Mouse (Mus musculus) testis, postnatal 14 days (tissue): ENCODE data around the gene Vmn1r170.
"Not testable (repeated sequence)": the region's sequence is repeated elsewhere in the genome, so short reads cannot be mapped to it uniquely, and the experiment has no call there.

Experiments used
- DNase-seq: peaks from one replicate; pipeline ENCODE4 v3.0.0; 2021; ENCODE audit warnings: low spot score

The Vmn1r170 gene

DNA sequence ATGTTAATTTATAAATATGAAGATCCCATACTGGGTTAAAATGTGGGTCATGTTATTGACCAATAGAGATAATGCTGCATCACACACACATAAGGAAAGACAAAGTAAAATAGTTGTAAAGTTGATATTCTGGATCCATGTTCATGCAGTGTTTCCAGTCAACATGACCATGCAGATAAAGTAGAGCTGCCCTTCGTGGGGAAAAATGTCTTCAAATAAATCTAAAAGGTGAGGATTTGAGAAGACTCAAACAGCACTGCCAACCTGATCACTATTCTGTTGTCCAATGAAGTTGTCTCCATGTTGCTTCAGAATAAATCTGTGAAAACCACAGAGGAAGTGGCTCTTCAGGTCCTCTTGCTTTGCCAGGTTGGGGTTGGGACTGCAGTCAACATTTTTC lies at the start of gene Vmn1r170:
TSS of gene Vmn1r170 (plus strand) at position 301 of the 400 bp plus-strand sequence.
- not testable (repeated sequence) for DNase-seq

- DNase-seq: not testable (repeated sequence)
These were observed 30.7 kb upstream of the Vmn1r170 start, which contains the start of gene Vmn1r169 for GRCm38 (mm10) chr7:23575226-23575625. Gene Vmn1r169 (plus strand): TSS chr7:23575526.

DNA sequence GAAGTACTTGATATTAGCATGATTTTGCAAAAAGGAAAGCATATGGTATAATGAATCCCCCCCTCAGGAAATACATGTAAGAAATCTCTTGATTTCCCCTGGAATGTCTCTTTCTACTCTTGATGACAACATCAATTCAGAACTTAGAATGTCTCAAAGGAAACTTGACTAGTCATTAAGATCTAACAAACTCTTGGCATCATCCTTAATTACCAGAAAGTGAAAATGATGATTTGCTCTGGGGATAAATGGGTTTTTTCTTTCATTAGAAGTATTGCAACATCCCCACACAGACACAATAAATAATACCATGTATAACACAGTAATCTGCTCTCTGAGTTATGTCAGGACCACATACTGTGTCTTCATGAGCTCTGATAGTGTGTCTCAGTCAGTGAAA lies 24.4 kb downstream of the Vmn1r170 start, which contains the start of gene Vmn1r171:
TSS of gene Vmn1r171 (plus strand) at position 301 of the 400 bp plus-strand sequence.
- DNase-seq: no peak
